Mouse (Mus musculus): ENCODE results near the gene Fhad1.

DNA sequence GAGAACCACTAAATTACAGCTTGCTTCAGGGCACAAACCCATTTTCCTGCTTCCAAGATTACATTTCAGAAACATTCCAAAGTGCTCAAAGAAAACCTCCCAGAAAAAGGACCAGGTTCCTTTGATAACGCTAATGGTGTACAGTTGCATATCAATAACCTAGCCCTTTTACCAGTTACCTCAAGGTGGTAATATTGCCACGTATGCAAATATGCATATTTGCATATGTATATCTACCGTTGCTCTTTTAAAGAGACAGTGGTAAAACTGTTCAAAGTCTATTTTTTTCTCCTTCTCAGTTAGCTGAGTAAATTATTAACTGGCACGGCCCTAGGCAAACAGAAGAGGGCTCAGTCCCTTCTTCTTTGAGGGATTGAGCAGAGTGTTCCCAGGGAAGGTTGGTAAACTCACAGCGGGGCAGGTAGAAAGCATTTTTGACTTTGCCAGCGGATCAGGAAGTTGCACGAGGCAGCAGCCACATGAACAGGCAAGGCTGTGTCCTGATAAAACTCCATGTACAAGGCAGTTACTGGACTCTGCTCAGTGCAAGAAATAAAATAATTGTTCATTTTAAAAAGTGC is 15.3 kb downstream of the Fhad1 start:
- TF ChIP-seq CTCF (IDR thresholded peaks at IDR 0.05; ENCODE audit: low read depth, low read length) (no peak), POLR2A (IDR thresholded peaks at IDR 0.05; ENCODE audit: insufficient read depth, low read length) (no peak), EP300 (IDR thresholded peaks at IDR 0.05; ENCODE audit: insufficient read depth, low read depth, low read length) (no peak)

Data from ES-Bruce4 (cell line).